Mouse (Mus musculus) hindbrain, embryonic 11.5 days (tissue): ENCODE results near the gene Tnnc2. TPM values are rescaled to one million over a fixed set of nuclear protein-coding genes. Genes with fewer than 3 reads are reported as not detected.
A peak's percentile ranks its signal among the peaks of the same experiment; 100 is the strongest.

Experiments
- ATAC-seq: fragments of 200-750 bp; cut with Nextera tagmentation; 2 replicates; pipeline ENCODE4 v1.8.0; 2017; ENCODE audit warnings: mild to moderate bottlenecking, moderate TSS enrichment, moderate library complexity; ENCODE audit not compliant: low FRiP score
- DNase-seq: peaks from one replicate; pipeline ENCODE4 v3.0.0-alpha.2; 2015; ENCODE audit warnings: low spot score
- H3K27ac ChIP-seq: fragments of 300-500 bp; sonication (generic); 2 replicates; pipeline ENCODE4 v1.5.1; 2014; ENCODE audit warnings: mild to moderate bottlenecking, low read depth, low read length
- H3K27me3 ChIP-seq: fragments of 300-500 bp; sonication (generic); 2 replicates; pipeline ENCODE4 v1.6.1; 2014; ENCODE audit warnings: mild to moderate bottlenecking, low read length, moderate library complexity, mixed read lengths; ENCODE audit not compliant: control insufficient read depth, insufficient read depth
- H3K36me3 ChIP-seq: fragments of 300-500 bp; sonication (generic); 2 replicates; pipeline ENCODE4 v1.6.1; 2014; ENCODE audit warnings: mild to moderate bottlenecking, low read length, moderate library complexity, mixed read lengths; ENCODE audit not compliant: control insufficient read depth, insufficient read depth
- H3K4me1 ChIP-seq: fragments of 300-500 bp; sonication (generic); replicated peaks from 2 replicates; pipeline ENCODE4 v1.6.1; 2014; ENCODE audit warnings: low read length, mixed read lengths; ENCODE audit not compliant: control insufficient read depth, insufficient read depth
- H3K4me2 ChIP-seq: fragments of 300-500 bp; sonication (generic); replicated peaks from 2 replicates; pipeline ENCODE4 v1.6.1; 2014; ENCODE audit warnings: mild to moderate bottlenecking, low read depth, low read length
- H3K4me3 ChIP-seq: fragments of 300-500 bp; sonication (generic); 2 replicates; pipeline ENCODE4 v1.5.1; 2014; ENCODE audit warnings: low read depth, low read length
- H3K9ac ChIP-seq: fragments of 300-500 bp; sonication (generic); 2 replicates; pipeline ENCODE4 v1.6.1; 2014; ENCODE audit warnings: low read depth, low read length
- H3K9me3 ChIP-seq: fragments of 300-500 bp; sonication (generic); 2 replicates; pipeline ENCODE4 v1.6.1; 2016; ENCODE audit warnings: low read length; ENCODE audit not compliant: control insufficient read depth
- WGBS: fragments of 180-500 bp; shearing (Covaris S2); extraction: QIAGEN DNeasy Blood & Tissue Kit; methylation state at CpG from one replicate; pipeline ENCODE4 v1.1.7; 2014; 5-methylcytosine and 5-hydroxymethylcytosine counted together
- polyA plus RNA-seq: library from polyadenylated mRNA; unstranded; fragments of >200 nt; fragmentation: Nextera tagmentation; extraction: Ambion mirVana; gene quantifications from 2 replicates; pipeline ENCODE4 v1.2.1, GENCODE M21; 2014

Tnnc2 gene
- polyA plus RNA-seq, 1 experiment from 2014 or later, result 4.8 TPM

DNA sequence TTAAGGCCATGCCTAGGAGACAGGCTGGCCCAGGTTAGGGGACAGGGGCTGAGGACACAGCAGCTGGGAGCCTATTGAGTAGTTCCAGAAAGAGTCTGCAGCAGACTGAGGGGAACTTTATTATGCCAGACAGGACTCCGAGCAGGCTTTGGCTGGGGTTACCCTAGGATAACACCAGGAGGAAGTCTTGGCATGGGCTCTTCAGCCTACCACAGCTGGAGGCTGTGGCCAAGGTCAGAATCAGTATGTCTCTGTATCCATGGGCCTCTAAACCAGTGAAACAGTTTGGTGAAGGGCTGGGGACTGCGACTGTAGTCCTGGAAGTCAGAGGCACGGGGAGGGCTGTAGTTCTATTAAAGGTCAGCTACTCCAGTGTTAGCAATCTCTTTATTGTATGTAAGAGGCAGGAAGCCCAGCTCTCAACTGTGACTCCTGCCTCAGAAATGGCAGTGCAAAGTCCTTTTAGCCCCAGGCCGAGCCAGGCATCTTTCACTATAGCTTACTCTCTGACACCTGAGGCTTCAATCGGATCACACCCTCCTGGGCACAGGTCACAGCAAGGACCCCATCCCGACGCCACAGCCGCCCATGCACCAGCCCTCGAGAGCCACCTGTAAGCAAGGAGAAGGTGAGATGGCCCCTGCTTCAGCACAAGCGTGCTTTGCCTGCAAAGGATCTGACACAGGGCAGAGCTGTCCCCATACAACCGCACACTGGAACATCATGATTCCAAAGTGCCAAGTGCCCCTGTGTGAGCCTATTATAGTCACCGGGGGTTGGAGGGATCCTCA lies 12.8 kb upstream of the Tnnc2 start:
- no peaks in the 10 kb centered on the region for H3K27me3 ChIP-seq
- no peak overlapping the region for H3K9ac ChIP-seq
- no peaks in the 10 kb centered on the region for H3K9me3 ChIP-seq
- H3K4me3 ChIP-seq, result no peak overlapping the region
- no peak overlapping the region for H3K4me2 ChIP-seq
- no peaks in the 10 kb centered on the region for H3K4me1 ChIP-seq
- H3K36me3 ChIP-seq, result peaks cover 2% of the 10 kb centered on the region; the same call in 1 of the 2 replicates
- H3K27ac ChIP-seq, result no peak overlapping the region
- ATAC-seq (no peak), DNase-seq (no peak)
- WGBS, result 92% methylated on average over 12 of the region's 12 CpGs

DNA sequence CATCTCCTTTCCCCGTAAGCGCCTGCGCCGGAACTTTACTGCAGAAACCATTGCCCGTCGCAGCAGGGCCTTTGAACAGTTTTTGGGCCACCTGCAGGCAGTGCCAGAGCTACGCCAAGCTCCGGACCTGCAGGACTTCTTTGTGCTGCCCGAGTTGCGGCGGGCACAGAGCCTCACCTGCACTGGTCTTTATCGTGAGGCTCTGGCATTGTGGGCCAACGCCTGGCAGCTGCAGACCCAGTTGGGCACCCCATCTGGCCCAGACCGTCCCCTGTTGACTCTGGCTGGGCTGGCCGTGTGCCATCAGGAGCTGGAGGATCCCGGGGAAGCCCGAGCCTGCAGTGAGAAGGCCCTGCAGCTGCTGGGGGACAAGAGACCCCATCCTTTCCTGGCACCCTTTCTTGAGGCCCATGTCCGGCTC lies 12.1 kb upstream of the Tnnc2 start:
- Histone ChIP-seq H3K27ac (no peak overlapping the region), H3K36me3 (peaks cover 2% of the 10 kb centered on the region; the same call in 1 of the 2 replicates), H3K27me3 (no peaks in the 10 kb centered on the region), H3K4me1 (no peaks in the 10 kb centered on the region), H3K9ac (no peak overlapping the region), H3K9me3 (no peaks in the 10 kb centered on the region), H3K4me2 (no peak overlapping the region), H3K4me3 (no peak overlapping the region)
- no peak for DNase-seq
- 95% methylated on average over 18 of the region's 18 CpGs for WGBS
- no peak for ATAC-seq

DNA sequence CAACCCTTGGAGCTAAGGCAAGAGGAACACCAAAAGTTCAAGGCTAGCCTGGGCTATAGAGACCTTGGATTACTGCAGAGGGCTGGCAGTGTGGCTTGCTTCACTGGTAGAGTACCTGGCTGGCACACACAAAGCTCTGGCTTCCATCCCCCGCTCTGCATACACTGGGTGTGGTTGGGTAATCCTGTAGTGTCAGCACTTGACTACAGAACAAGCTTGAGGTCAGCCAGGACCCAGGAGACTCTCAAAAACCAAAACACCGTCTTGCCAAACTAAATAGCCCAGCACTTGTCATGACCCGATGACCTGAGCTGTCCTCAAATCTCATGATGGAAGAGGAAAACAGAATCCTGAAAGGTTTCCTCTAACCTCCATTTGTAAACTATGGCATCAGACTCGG lies 10.7 kb upstream of the Tnnc2 start:
- peaks cover 2% of the 10 kb centered on the region; the same call in 1 of the 2 replicates for H3K36me3 ChIP-seq
- no peaks in the 10 kb centered on the region for H3K27me3 ChIP-seq
- WGBS, result 88% methylated on average over 4 of the region's 4 CpGs

DNA sequence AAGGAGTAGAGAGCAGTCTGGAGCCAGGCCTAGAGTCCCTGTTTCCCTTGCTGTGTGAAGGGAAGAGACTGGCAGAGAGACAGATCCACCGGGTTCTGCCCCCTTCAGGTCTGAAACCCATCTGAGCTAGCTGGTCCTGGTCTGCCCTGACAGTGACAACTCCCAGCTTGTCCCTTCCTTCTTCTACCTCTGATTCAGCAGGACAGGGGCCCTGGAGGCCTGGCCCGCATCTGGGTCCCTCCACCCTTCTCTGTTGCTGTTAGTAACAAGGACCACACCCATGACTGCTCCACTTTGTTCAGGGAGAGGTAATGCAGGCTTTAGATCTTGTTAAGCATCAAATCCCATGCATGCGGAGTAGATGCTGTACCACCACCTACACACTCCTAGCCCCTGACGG lies 8.6 kb upstream of the Tnnc2 start:
- no peak overlapping the region for H3K27ac ChIP-seq
- H3K4me1 ChIP-seq, result peaks cover 2% of the 10 kb centered on the region; the same call in 1 of the 2 replicates
- ATAC-seq (no peak), DNase-seq (no peak)
- no peaks in the 10 kb centered on the region for H3K9me3 ChIP-seq
- no peak overlapping the region for H3K4me2 ChIP-seq
- WGBS, result 69% methylated on average over 4 of the region's 4 CpGs
- no peaks in the 10 kb centered on the region for H3K36me3 ChIP-seq
- no peaks in the 10 kb centered on the region for H3K27me3 ChIP-seq
- H3K4me3 ChIP-seq, result no peak overlapping the region
- no peak overlapping the region for H3K9ac ChIP-seq

More for the DNA sequence above, 10.7 kb upstream of the Tnnc2 start:
- Histone ChIP-seq H3K4me3 (no peak overlapping the region), H3K4me1 (peaks cover 2% of the 10 kb centered on the region; the same call in 1 of the 2 replicates), H3K4me2 (no peak overlapping the region), H3K9me3 (no peaks in the 10 kb centered on the region), H3K27ac (no peak overlapping the region), H3K9ac (no peak overlapping the region)
- DNase-seq (no peak), ATAC-seq (no peak)

DNA sequence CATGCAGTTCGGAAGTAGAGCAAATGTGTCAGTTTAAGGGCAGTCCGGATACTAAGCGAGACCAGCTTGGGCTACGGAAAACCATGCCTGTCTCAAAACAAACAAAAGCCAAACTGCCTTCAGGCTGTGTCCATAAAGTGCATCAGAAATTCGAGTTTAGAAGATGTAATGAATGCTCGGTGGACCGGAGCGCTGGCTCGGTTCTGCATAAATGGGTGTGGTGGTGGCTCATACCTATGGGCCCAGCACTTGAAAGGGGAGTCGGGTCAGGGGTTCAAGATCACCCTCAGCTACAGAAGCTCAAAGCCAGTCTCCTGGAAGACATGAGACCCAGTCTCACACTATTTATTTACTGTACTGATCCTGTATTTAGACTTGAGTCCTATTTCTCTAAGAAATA lies 8.0 kb upstream of the Tnnc2 start:
- H3K4me3 ChIP-seq, result no peak overlapping the region
- no peaks in the 10 kb centered on the region for H3K9me3 ChIP-seq
- H3K36me3 ChIP-seq, result no peaks in the 10 kb centered on the region
- peaks cover 2% of the 10 kb centered on the region; the same call in 1 of the 2 replicates for H3K4me1 ChIP-seq
- no peak overlapping the region for H3K4me2 ChIP-seq
- no peak overlapping the region for H3K9ac ChIP-seq
- ATAC-seq (no peak), DNase-seq (no peak)
- H3K27me3 ChIP-seq, result no peaks in the 10 kb centered on the region
- H3K27ac ChIP-seq, result no peak overlapping the region
- 87% methylated on average over 10 of the region's 10 CpGs for WGBS

DNA sequence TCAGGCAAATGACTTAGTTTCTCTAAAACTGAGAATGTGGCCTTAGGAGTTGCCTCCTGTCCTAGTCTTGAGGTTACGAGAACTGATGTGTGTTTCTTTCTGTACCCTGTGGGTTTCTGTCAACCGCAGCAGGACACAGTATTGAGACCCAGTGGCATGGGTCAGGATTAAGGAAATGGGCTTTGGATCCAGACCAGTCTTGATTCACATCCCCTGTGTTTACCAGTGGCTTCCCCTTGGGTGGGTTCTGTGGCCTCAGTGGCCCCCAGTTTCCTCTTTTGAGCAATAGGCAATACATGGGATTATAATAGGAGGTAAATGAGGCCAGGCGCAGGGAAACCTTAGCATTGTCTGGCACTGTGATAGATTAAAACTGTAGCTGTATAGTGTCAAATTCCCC lies 7.3 kb upstream of the Tnnc2 start:
- no peaks in the 10 kb centered on the region for H3K27me3 ChIP-seq
- H3K4me1 ChIP-seq, result peaks cover 2% of the 10 kb centered on the region; the same call in 1 of the 2 replicates
- H3K36me3 ChIP-seq, result no peaks in the 10 kb centered on the region
- DNase-seq (no peak), ATAC-seq (no peak)
- H3K9me3 ChIP-seq, result no peaks in the 10 kb centered on the region
- WGBS, result 85% methylated on average over 3 of the region's 3 CpGs
- no peak overlapping the region for H3K9ac ChIP-seq
- no peak overlapping the region for H3K4me3 ChIP-seq
- H3K4me2 ChIP-seq, result peak overlapping the region; percentile 56; the same call in 1 of the 2 replicates
- H3K27ac ChIP-seq, result no peak overlapping the region

DNA sequence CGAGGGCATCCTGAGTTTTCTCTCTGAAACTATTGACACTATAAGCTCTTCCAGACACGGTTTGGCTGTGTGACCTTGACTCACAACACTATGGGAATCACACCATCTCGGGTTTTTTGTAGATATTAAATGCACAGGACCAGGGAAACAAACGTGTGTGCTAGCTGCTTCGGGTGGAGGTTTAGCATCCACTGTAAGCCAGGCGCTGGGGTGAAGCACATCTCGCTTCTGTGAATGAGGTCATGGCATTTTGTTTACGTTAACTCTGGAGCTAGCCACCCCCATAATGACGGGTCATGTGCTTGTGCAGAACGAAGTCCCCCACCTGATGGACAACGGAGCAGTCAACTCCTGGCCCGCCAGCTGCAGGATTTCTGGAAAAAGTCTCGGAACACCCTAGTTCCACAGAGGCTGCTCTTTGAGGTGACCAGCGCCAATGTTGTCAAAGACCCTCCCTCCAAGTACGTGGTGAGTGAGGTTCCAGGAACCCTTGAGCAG lies 6.7 kb upstream of the Tnnc2 start:
- Histone ChIP-seq H3K36me3 (no peaks in the 10 kb centered on the region), H3K4me2 (peak overlapping the region; percentile 56), H3K27me3 (no peaks in the 10 kb centered on the region), H3K9ac (peak overlapping the region; percentile 63), H3K27ac (no peak overlapping the region), H3K9me3 (no peaks in the 10 kb centered on the region), H3K4me1 (peaks cover 2% of the 10 kb centered on the region; the same call in 1 of the 2 replicates), H3K4me3 (peak overlapping the region; percentile 56)
- 7% methylated on average over 15 of the region's 15 CpGs for WGBS
- DNase-seq (no peak), ATAC-seq (no peak)

DNA sequence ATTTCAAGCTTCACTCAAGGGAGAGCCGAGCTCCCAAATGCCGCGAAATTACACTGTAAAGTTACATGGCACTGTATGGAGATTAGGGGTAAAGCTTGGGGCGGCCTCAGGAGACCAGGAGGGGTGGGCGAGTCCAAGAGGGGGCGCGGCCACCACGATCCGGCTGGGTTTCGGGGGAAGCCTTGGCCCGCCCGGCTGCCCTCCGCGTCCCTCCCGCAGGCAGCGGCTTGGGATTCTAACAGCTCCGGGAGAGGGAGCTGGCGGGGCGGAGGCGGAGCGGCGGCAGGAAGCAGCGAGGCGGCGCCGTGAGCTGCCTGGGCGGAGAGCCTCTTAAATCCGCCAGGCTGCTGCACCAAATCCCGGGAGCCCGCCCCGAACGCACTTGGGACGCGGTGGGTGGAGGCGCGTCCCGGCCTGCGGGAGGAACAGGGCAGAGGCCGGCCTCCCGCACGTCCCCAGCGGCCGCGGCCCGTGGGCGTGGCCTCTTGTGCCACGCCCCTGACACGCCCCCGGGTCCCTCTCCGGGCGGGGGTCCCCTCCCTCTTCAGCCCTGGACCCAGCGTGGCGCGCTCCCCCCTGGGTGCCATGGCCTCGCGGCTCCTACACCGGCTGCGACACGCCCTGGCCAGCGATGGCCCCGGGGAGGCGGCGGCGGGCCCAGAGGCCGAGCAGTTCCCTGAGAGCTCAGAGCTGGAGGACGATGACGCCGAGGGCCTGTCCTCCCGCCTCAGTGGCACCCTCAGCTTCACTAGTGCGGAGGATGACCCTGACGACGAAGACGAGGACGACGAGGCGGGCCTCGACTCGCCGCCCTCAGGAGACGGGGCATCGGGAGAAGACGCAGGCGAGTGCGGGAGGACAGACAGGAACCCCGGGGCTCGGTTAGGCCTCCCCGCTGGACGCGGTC lies 6.0 kb upstream of the Tnnc2 start, which contains the start of gene Snx21:
Snx21 (plus strand) TSS at position 343 of the 907 bp plus-strand sequence.
- DNase-seq, result peak; percentile 93
- Histone ChIP-seq H3K9ac (peak within 1 kb of the TSS; percentile 63), H3K27ac (peak within 1 kb of the TSS; percentile 0; the same call in 1 of the 2 replicates), H3K36me3 (no peaks in the 10 kb centered on the region), H3K4me3 (peak within 1 kb of the TSS; percentile 56), H3K9me3 (no peaks in the 10 kb centered on the region), H3K4me1 (peaks cover 2% of the 10 kb centered on the region; the same call in 1 of the 2 replicates), H3K4me2 (peak within 1 kb of the TSS; percentile 56), H3K27me3 (no peaks in the 10 kb centered on the region)
- under 1% methylated on average over 65 of the region's 89 CpGs for WGBS
- ATAC-seq, result peak; percentile 88
